Mouse (Mus musculus) urinary bladder, postnatal 36 days (tissue): ENCODE measurements around the gene Usp36.
A peak's percentile ranks its signal among the peaks of the same experiment; 100 is the strongest.

Experiments used
- DNase-seq, 2 experiments: peaks; one replicate each; pipeline ENCODE4 v3.0.0; 2022; ENCODE audit warnings: low spot score in 2 of 2, mixed read lengths in 1 of 2

Gene Usp36

DNA sequence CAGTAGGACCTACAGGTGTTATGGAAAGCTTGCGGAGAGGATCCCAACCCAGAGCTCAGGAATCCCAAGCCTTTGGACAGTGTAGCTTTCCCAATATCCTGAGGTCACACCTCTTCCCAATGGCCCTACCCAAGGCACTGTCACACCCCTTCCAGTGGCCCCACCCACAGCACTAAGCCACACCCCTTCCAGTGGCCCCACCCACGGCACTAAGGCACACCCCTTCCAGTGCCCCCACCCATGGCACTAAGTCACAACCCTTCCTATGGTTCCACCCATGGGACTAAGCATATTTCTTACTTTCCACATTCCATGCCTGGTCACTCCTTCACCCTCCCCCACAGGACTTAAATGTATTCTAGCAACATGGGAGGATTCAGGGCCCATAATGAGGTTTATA is 8.8 kb upstream of the Usp36 start:
- no peak for DNase-seq

DNA sequence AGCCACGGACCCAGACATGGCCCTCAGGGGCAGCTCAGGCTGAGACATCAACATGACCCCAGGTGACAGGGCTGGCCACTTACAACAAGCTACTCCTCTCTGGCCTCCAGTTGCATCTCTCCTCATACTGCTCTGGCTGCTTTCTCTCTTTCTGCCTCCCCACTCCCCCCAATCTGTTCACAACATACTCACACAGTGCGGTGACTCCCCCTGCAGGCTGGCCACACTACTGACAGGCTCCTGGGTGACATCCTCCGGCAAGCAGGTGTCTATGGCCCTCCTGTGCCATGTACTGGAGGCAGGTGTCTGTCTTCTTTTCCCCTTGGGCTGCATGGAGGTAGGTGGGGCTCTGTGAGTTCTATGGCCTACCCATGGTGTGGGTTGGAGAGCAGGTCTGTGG is 7.9 kb upstream of the Usp36 start:
- no peak for DNase-seq

GRCm38 (mm10) chr11:118295026-118295425 is 5.0 kb upstream of the Usp36 start:
- DNase-seq = no peak

DNA sequence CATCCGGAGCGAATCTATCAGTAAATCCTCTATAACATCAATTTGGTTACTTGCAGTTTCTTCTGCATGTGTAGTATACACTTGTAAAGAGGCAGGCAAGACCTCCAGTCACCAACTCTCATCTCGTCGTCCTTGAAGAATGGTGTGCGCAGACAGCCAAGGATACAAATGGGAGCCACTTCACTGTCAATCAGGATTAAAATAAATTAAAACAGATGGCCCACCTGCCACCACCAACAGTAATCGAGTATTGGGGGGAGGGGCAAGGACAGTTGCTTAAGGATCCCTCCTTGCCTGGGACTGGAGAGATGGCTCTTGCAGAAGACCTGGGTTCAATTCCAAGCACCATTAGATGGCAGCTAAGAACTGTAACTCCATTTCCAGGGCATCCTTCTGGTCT is 2.6 kb upstream of the Usp36 start:
- DNase-seq = no peak

DNA sequence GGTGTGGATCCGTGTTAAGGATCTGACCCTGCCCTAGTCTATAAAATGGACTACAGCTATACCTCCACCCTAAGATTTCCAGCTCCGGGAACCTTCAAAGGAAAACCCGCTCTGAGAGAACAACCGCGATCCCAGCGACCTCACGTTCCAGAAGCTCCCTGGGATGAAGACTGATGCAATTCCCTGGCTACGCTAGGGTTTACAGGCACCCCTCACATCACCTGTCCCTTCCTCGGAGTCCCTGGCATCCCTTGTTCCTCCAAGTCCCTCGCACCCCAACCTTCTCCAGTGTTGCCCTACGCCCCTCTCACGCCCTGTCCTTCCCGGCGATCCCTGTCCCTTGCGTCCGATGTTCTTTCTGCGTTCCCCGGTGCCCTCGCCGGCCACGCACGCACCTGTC is 482 bp downstream of the Usp36 start:
- DNase-seq = no peak

DNA sequence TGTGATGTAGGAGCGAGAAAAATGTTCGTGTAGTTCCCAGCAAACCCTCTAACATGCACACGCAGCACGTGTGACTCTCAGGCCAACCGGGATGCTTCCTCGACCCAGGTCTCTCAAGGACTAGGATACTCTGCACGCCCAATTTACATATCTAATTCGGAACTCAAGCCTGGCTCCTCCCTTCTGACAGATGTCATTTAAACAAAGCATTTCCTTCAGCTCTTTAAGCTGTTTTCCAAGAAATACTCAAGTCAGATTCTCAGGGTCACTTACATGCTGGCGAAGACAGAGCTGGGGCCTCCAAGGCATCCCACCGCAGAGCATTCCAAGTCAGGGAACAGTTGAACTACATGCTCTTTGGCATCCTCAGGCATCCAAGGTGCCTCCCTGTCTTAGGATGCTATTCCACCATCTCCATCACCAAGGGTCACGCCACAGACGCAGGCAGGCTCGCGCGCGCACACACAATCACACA is 970 bp downstream of the Usp36 start:
- no peak for DNase-seq

DNA sequence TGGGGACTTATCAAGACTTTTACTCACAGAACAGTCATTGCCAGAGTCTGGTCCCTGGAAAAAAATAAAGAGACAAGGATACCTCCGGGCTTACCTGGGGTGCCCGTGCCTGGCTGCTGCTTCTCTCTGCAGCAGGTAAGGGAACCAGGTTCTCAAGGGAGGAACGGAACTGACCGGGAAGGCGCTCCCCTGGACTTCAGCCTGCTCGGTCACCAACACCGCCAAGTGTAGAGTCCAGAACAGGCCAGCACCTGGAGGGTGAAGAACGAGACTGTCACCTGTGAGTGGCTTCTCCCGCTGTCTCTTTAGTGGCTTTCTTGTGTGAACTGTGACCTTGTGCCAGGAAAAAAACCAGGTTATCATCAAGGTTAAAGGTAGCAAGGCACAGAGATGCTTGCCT is 2.5 kb downstream of the Usp36 start:
- no peak for DNase-seq

GRCm38 (mm10) chr11:118286434-118286833 is 3.6 kb downstream of the Usp36 start:
- DNase-seq = peak; percentile 26 to 27

GRCm38 (mm10) chr11:118285791-118286190 is 4.3 kb downstream of the Usp36 start:
- no peak for DNase-seq

DNA sequence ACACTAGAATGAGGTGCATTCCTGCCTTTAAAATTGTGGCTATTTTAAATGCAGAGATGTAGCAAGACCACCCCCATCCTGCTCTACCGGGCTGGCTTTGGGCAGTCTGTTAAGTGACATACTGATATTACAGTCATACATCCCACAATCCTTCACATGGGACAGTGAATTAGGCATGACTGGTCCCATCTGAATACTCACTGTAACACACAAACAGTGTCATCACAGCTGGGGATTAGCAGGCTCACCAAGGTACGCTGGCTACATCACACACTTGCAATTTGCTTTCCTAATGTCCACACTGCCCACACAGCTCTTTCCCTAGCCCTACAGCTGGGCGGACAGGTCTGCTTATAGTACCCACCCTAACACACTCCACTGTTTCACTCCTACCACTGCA is 9.8 kb downstream of the Usp36 start:
- no peak for DNase-seq

DNA sequence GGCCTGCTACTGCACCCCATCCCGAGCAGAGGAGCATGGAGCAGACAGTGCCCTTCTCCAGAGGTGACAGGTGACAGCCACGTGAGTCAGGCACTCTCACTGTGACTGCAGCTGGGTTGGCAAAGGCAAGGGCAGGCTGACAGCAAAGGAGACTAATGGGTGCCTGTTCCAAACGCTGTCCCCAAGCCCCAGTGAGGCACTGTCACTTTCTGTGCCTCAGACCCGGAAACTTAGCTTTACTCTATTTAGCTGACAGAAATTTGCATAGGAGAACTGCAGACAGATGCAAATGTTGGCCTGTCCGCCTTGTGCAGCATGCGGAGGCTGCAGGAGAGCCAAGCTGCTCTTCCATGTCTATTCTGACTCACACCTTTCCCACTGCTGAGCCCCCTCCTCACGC is 13.7 kb downstream of the Usp36 start:
- no peak for DNase-seq

DNA sequence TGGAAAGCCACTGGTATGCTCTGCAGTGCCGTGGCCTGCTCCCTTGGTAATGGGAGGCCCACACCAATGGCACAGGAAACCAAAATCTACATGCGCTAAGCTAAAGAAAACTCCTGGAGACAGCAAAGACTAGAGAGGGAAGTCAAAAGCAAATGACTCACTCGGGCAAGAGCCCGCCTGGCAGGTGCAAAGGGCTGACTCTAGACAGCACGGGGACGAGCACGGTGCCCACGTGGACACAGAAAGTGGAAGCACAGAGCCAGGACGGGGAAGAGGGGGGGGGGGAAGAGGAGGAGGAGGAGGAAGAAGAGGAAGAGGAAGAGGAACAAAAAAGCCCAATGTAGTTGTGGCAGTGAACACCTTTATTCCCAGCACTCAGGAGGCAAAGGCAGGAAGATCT is 15.0 kb downstream of the Usp36 start:
- no peak for DNase-seq

DNA sequence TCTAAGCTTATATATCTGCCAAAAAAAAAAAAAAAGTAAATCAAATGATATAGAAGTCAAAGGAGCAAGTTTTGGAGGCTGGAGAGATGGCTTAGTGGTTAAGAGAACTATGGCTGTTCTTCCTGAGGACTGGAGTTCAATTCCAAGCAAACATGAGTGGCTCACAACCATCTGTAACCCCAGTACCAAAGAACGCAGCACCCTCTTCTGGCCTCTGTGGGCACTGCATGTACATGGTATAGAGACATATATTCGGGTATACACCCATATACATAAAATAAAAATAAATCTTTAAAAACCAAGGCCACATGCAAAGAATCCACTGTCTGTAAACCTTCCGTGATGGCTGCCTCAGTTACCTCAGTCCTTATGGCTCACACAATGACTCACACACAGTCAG is 20.2 kb downstream of the Usp36 start:
- no peak for DNase-seq

DNA sequence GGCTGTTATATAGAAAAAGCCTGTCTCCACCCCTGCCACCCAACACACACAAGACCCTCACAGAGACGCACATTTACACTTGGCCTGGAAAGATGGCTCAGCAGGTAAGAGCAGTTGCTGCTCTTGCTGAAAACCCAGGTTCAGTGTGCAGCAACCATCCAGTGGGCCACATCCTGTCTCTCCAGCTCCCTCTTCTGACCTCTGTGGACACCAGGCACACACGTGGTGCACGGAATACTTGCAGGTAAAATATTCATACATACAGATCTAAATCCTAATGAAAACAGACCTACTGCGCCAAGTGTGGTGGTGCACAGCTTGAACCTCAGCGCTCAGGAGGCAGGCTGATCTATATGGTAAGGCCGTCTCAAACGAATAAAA is 23.4 kb downstream of the Usp36 start:
- DNase-seq = no peak

GRCm38 (mm10) chr11:118266044-118266665 is 23.9 kb downstream of the Usp36 start:
- no peak for DNase-seq

DNA sequence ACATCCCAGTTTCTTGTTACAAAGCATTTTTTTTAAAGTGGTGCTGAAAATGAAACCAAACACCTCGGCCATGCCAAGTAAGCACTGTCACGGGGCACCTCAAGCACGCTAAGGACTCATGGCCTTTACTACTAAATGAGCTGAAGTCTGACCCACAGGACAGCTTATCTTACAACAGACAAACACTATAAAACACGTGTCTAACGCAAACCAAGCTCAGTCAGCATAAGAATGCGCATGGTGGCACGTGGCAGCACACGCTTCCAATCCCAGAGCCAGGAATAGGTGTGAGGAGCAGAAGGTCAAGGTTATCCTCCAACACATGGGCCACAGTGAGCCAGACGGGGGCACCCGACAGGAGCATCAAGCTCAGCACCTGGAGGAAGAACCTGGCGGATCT is 24.4 kb downstream of the Usp36 start:
- DNase-seq = no peak

DNA sequence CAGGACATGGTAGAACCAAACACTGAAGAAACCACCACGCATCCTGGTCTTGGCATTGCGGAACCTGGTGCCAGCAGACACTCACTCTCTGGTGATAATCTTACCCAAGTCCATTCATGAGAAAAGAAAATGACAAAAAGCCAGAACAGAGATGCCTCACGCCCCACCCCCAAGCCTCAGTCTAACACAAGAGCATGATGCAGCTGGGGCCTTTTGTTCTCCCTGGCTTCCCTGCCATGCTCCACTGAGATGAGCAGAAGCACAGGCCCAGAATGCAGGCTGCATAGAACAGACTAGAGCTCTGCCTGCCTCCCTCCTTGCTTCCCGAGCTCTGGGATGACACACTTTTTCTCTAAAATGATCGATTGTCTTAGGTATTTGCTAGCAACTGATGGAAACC is 26.9 kb downstream of the Usp36 start:
- no peak for DNase-seq

GRCm38 (mm10) chr11:118260081-118260480 is 30.0 kb downstream of the Usp36 start:
- DNase-seq = no peak

DNA sequence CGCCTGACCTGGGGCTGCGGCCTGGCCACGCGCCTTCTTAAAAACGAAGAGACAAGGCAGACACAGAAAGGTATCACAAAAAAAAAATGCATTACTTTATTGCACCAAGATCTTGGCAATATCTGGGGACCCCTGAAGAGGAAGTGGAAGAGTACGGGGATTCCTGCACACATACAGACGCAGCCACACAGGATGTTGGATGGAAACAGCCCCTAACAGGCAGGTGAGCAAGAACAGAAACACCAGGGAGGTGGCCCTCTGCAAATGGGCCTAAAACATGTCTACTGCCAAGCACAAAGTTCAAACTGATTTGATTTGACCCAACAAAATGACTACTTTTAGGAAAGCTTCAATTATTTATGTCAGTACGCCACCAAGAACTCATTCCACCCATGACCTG is 30.5 kb downstream of the Usp36 start:
- no peak for DNase-seq

DNA sequence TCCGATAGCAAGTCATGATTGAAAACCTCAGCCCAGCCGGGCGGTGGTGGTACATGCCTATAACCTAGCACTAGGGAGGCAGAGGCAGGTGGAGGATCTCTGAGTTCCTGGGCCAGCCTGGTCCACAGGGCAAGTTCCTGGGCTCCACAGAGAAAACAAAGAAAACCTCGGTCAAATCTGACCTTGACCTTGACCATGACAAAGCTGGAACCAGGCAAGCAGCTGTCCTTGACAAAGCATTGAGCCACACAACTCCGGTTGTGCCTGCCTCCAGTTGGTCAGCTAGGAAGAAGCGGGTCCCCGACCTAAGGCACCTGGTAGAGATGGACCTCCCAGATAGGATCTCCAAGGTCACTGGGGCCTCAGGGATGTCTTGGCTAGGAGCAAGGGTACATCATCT is 33.7 kb downstream of the Usp36 start:
- no peak for DNase-seq

- DNase-seq = peak; percentile 53 to 69
Measured at GRCm38 (mm10) chr11:118254159-118254951, 35.7 kb downstream of the Usp36 start.

- no peak for DNase-seq
Measured at GRCm38 (mm10) chr11:118253447-118254158, 36.4 kb downstream of the Usp36 start.

GRCm38 (mm10) chr11:118249012-118249383 is 41.0 kb downstream of the Usp36 start:
- no peak for DNase-seq
